Mouse (Mus musculus) kidney, adult 2 months (tissue): ENCODE measurements around the gene Zdhhc15.

Experiments
- CTCF ChIP-seq: fragments of 200-500 bp; conservative IDR thresholded peaks from 2 replicates; pipeline ENCODE4 v1.5.1; 2011; ENCODE audit warnings: low read depth, mild to moderate bottlenecking, control low read depth, low read length, moderate library complexity, mixed read lengths; ENCODE audit not compliant: insufficient read depth, insufficient read length
- POLR2A ChIP-seq: fragments of 200-500 bp; IDR thresholded peaks from one replicate; pipeline ENCODE4 v1.6.1; 2011; ENCODE audit warnings: low read depth, low read length, control low read depth

DNA sequence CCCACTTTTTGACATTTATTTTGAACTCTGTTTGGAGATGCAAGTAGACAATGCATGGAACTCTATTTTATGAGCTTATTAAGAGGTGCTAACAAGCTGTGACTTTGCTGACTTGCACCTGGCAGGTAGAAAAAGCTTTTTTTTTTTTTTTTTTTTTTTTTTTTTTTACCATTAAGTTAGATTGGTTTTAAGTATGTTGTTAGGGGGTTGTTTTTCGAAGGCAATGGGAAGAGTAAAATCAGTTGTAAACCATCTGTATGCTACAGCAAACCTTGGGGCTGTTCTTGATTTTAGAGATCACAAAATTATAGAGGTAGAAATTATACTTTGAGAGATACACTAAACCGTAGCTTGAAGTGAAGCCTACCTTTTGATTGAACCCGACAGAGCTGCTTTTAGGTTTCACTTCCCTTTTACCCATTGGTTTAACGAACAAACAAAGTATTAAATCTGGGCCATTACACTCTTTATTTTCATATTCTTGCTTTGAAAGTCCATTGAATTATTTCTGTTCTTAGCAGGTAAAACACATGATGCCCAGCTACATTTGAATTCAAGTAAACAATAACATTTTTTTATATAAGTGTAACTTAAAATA is 181.9 kb downstream of the Zdhhc15 start:
- no peak for TF ChIP-seq POLR2A
- TF ChIP-seq CTCF = no peak
